Mouse (Mus musculus): Measurements from ENCODE around the gene Trappc6b. TPM values are rescaled to one million over a fixed set of nuclear protein-coding genes. Genes with fewer than 3 reads are reported as not detected.

Trappc6b gene
- 80.7 and 90.5 TPM in 2 replicates for polyA plus RNA-seq (2015; fragmentation: Nextera tagmentation; extraction: Ambion mirVana)

DNA sequence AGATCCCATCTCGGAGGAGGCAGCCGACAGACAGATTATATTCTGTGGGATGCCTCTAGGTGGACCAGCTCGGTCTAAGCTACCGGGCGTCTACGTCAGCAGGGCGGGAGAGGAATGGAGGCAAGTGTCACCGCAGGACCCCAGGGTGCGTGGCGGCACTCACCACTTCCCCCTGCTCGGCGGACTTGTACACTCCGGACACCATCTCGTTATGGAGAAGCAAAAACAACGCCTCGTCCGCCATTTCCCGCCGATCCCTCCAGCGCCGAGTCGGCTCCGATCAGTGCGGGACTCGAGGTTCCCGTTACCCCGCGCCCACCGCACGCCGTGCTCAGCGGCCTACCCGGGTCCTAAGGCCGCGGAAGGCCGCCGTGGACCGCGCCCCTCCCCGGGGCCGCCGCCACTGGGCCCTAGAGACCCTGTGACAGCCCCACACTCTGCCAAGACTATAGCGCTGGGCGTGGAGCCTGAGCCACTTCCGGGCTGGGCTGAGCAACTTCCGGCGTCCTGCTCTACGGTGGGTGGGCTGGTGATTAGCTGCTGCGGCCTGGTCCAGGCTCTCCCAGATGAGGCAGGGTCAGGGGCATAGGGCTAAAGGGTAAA is at the start of gene Trappc6b:
Trappc6b (minus strand) TSS at position 480 of the 603 bp plus-strand sequence.
- Histone ChIP-seq H3K4me3 (replicated peaks; ENCODE audit: low read length) (peak within 1 kb of the TSS; percentile 77), H3K4me2 (ENCODE audit: low read depth, low read length) (peak within 1 kb of the TSS; percentile 65), H3K27me3 (ENCODE audit: control insufficient read depth, insufficient read depth, low read length) (no peaks in the 10 kb centered on the region), H3K4me1 (ENCODE audit: control insufficient read depth, insufficient read depth, low read length) (peaks cover 12% of the 10 kb centered on the region; the same call in 1 of the 2 replicates), H3K27ac (ENCODE audit: low read length) (peak within 1 kb of the TSS; percentile 86), H3K9me3 (replicated peaks; ENCODE audit: control insufficient read depth, low read length) (0 out of 2 replicates have a peak, but pooled peaks cover 3% of the 10 kb centered on the region), H3K9ac (ENCODE audit: low read length) (peak within 1 kb of the TSS; percentile 98), H3K36me3 (ENCODE audit: control insufficient read depth, insufficient read depth, low read length) (peaks cover 9% of the 10 kb centered on the region)
- peak; percentile 96 for ATAC-seq (ENCODE audit: insufficient read depth, low FRiP score)
- under 1% methylated on average over 49 of the region's 49 CpGs for WGBS

DNA sequence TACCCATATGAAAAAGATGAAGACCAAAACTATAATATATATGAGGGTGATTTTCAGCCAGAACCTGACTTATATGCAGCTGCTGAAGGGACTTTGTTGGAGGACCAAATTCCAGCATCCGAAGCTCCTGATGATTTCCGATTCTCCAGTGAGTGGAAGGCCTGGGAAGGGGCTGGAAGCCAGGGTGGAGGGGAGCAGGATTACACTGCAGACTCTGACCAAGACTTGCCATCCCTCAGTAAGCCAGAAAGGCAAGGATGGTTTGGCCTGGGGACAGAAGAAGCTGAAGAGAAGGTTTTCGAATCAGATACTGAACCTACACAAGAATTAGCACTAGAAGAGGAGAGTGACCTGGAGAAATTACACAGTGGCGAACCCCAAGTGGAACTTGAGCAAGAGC is 46.7 kb upstream of the Trappc6b start:
- Histone ChIP-seq H3K36me3 (ENCODE audit: control insufficient read depth, insufficient read depth, low read length) (no peaks in the 10 kb centered on the region), H3K9ac (ENCODE audit: low read length) (no peak overlapping the region), H3K9me3 (replicated peaks; ENCODE audit: control insufficient read depth, low read length) (no peaks in the 10 kb centered on the region), H3K27me3 (ENCODE audit: control insufficient read depth, insufficient read depth, low read length) (no peaks in the 10 kb centered on the region), H3K27ac (ENCODE audit: low read length) (no peak overlapping the region), H3K4me2 (ENCODE audit: low read depth, low read length) (no peak overlapping the region), H3K4me3 (replicated peaks; ENCODE audit: low read length) (no peak overlapping the region), H3K4me1 (ENCODE audit: control insufficient read depth, insufficient read depth, low read length) (no peaks in the 10 kb centered on the region)
- ATAC-seq (ENCODE audit: insufficient read depth, low FRiP score), result no peak
- WGBS, result 87% methylated on average over 4 of the region's 4 CpGs

DNA sequence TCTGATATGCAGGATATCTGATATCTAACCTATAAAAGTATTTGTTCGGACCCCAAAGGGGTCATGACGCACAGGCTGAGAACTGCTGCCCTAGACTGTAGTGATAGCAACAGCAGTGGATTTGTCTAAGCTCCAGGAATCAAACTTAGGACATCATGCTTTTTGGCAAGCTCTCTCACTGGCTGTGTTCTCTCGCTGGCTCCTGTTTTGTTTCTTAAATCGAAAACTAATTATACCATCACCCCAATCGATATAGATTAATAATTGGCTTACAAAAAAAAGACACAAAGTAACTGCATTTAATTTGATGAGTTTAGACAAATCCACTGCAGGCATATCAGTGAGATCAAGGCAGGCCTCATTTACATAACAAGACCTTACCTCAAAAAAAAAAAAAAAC is 45.2 kb upstream of the Trappc6b start:
- H3K4me2 ChIP-seq (ENCODE audit: low read depth, low read length), result no peak overlapping the region
- H3K9me3 ChIP-seq (replicated peaks; ENCODE audit: control insufficient read depth, low read length), result no peaks in the 10 kb centered on the region
- ATAC-seq (ENCODE audit: insufficient read depth, low FRiP score), result no peak
- no peaks in the 10 kb centered on the region for H3K36me3 ChIP-seq (ENCODE audit: control insufficient read depth, insufficient read depth, low read length)
- no peak overlapping the region for H3K4me3 ChIP-seq (replicated peaks; ENCODE audit: low read length)
- H3K27ac ChIP-seq (ENCODE audit: low read length), result no peak overlapping the region
- no peaks in the 10 kb centered on the region for H3K4me1 ChIP-seq (ENCODE audit: control insufficient read depth, insufficient read depth, low read length)
- no peaks in the 10 kb centered on the region for H3K27me3 ChIP-seq (ENCODE audit: control insufficient read depth, insufficient read depth, low read length)
- 86% methylated on average over 5 of the region's 5 CpGs for WGBS
- no peak overlapping the region for H3K9ac ChIP-seq (ENCODE audit: low read length)

GRCm38 (mm10) chr12:59105914-59106313 is 44.6 kb upstream of the Trappc6b start:
- WGBS, result 76% methylated on average over 6 of the region's 6 CpGs
- Histone ChIP-seq H3K27me3 (ENCODE audit: control insufficient read depth, insufficient read depth, low read length) (no peaks in the 10 kb centered on the region), H3K36me3 (ENCODE audit: control insufficient read depth, insufficient read depth, low read length) (no peaks in the 10 kb centered on the region), H3K27ac (ENCODE audit: low read length) (no peak overlapping the region), H3K9ac (ENCODE audit: low read length) (no peak overlapping the region), H3K9me3 (replicated peaks; ENCODE audit: control insufficient read depth, low read length) (no peaks in the 10 kb centered on the region), H3K4me3 (replicated peaks; ENCODE audit: low read length) (no peak overlapping the region), H3K4me1 (ENCODE audit: control insufficient read depth, insufficient read depth, low read length) (no peaks in the 10 kb centered on the region), H3K4me2 (ENCODE audit: low read depth, low read length) (no peak overlapping the region)
- ATAC-seq (ENCODE audit: insufficient read depth, low FRiP score), result no peak

- Histone ChIP-seq H3K36me3 (ENCODE audit: control insufficient read depth, insufficient read depth, low read length) (no peaks in the 10 kb centered on the region), H3K4me1 (ENCODE audit: control insufficient read depth, insufficient read depth, low read length) (no peaks in the 10 kb centered on the region), H3K9me3 (replicated peaks; ENCODE audit: control insufficient read depth, low read length) (no peaks in the 10 kb centered on the region), H3K27ac (ENCODE audit: low read length) (no peak overlapping the region), H3K4me3 (replicated peaks; ENCODE audit: low read length) (no peak overlapping the region), H3K9ac (ENCODE audit: low read length) (no peak overlapping the region), H3K4me2 (ENCODE audit: low read depth, low read length) (no peak overlapping the region), H3K27me3 (ENCODE audit: control insufficient read depth, insufficient read depth, low read length) (no peaks in the 10 kb centered on the region)
- no peak for ATAC-seq (ENCODE audit: insufficient read depth, low FRiP score)
- WGBS, result 66% methylated on average over 5 of the region's 5 CpGs
These were observed 43.5 kb upstream of the Trappc6b start for GRCm38 (mm10) chr12:59104771-59105170.

GRCm38 (mm10) chr12:59095104-59096025 is 34.1 kb upstream of the Trappc6b start, which contains the start of gene Mia2:
Gene Mia2 (plus strand): TSS chr12:59095799.
- peak within 1 kb of the TSS; percentile 92 for H3K27ac ChIP-seq (ENCODE audit: low read length)
- peak within 1 kb of the TSS; percentile 40 for H3K4me2 ChIP-seq (ENCODE audit: low read depth, low read length)
- WGBS, result 58% methylated on average over 19 of the region's 19 CpGs
- peak within 1 kb of the TSS; percentile 64 for H3K9ac ChIP-seq (ENCODE audit: low read length)
- no peaks in the 10 kb centered on the region for H3K9me3 ChIP-seq (replicated peaks; ENCODE audit: control insufficient read depth, low read length)
- no peaks in the 10 kb centered on the region for H3K36me3 ChIP-seq (ENCODE audit: control insufficient read depth, insufficient read depth, low read length)
- no peaks in the 10 kb centered on the region for H3K4me1 ChIP-seq (ENCODE audit: control insufficient read depth, insufficient read depth, low read length)
- no peaks in the 10 kb centered on the region for H3K27me3 ChIP-seq (ENCODE audit: control insufficient read depth, insufficient read depth, low read length)
- ATAC-seq (ENCODE audit: insufficient read depth, low FRiP score), result peak; percentile 86; the same call in 1 of the 2 replicates
- peak within 1 kb of the TSS; percentile 40 for H3K4me3 ChIP-seq (replicated peaks; ENCODE audit: low read length)

GRCm38 (mm10) chr12:59093543-59093942 is 32.3 kb upstream of the Trappc6b start:
- no peak overlapping the region for H3K4me3 ChIP-seq (replicated peaks; ENCODE audit: low read length)
- no peaks in the 10 kb centered on the region for H3K27me3 ChIP-seq (ENCODE audit: control insufficient read depth, insufficient read depth, low read length)
- H3K4me2 ChIP-seq (ENCODE audit: low read depth, low read length), result no peak overlapping the region
- 21% methylated on average over 2 of the region's 2 CpGs for WGBS
- H3K4me1 ChIP-seq (ENCODE audit: control insufficient read depth, insufficient read depth, low read length), result no peaks in the 10 kb centered on the region
- no peak overlapping the region for H3K27ac ChIP-seq (ENCODE audit: low read length)
- no peak overlapping the region for H3K9ac ChIP-seq (ENCODE audit: low read length)
- no peaks in the 10 kb centered on the region for H3K9me3 ChIP-seq (replicated peaks; ENCODE audit: control insufficient read depth, low read length)
- no peak for ATAC-seq (ENCODE audit: insufficient read depth, low FRiP score)
- H3K36me3 ChIP-seq (ENCODE audit: control insufficient read depth, insufficient read depth, low read length), result no peaks in the 10 kb centered on the region

DNA sequence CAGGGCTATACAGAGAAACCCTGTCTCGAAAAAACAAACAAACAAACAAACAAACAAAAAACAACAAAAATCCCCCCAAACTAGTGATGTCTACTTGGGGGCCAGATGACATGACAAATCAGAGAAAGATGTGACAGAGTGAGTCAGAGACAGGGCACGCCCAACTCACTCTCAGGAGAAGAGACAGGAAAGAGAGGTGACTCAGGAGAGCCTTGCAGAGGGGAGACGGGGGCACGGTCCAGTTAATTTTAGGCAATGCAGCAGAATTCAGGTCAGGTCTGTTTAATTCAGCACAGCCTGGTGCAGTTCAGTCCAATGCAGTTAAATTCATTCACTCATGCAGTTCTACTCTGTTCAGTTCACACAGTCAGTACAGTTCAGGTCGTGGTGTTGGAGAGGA is 24.9 kb upstream of the Trappc6b start:
- no peak for ATAC-seq (ENCODE audit: insufficient read depth, low FRiP score)
- no peak overlapping the region for H3K27ac ChIP-seq (ENCODE audit: low read length)
- H3K36me3 ChIP-seq (ENCODE audit: control insufficient read depth, insufficient read depth, low read length), result no peaks in the 10 kb centered on the region
- whole genome bisulfite sequencing, result 73% methylated on average over 5 of the region's 5 CpGs
- no peak overlapping the region for H3K4me3 ChIP-seq (replicated peaks; ENCODE audit: low read length)
- H3K27me3 ChIP-seq (ENCODE audit: control insufficient read depth, insufficient read depth, low read length), result no peaks in the 10 kb centered on the region
- no peak overlapping the region for H3K9ac ChIP-seq (ENCODE audit: low read length)
- H3K9me3 ChIP-seq (replicated peaks; ENCODE audit: control insufficient read depth, low read length), result no peaks in the 10 kb centered on the region
- no peak overlapping the region for H3K4me2 ChIP-seq (ENCODE audit: low read depth, low read length)
- H3K4me1 ChIP-seq (ENCODE audit: control insufficient read depth, insufficient read depth, low read length), result no peaks in the 10 kb centered on the region

DNA sequence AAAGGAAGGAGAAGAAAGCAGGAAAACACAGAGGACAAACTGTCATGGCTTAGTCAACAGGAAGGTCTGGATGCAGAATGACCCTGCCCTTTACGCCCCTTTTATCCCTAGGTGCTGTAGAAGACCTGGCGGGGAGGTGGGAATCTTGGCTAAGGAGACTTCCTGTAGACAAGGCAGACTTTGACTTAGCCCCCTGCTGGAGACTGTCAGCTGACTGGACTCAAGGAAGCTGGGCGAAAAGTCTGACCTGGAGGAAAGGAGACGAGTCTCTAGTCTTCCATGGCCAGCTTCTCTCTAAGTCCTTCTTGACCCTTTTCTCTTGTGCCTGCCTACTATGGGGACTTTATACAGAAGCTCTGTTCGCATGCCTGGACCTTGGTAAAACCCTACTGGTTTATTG is 23.2 kb upstream of the Trappc6b start:
- no peak overlapping the region for H3K27ac ChIP-seq (ENCODE audit: low read length)
- H3K4me1 ChIP-seq (ENCODE audit: control insufficient read depth, insufficient read depth, low read length), result no peaks in the 10 kb centered on the region
- no peak overlapping the region for H3K4me3 ChIP-seq (replicated peaks; ENCODE audit: low read length)
- no peak overlapping the region for H3K9ac ChIP-seq (ENCODE audit: low read length)
- H3K4me2 ChIP-seq (ENCODE audit: low read depth, low read length), result no peak overlapping the region
- 59% methylated on average over 5 of the region's 5 CpGs for WGBS
- H3K27me3 ChIP-seq (ENCODE audit: control insufficient read depth, insufficient read depth, low read length), result no peaks in the 10 kb centered on the region
- ATAC-seq (ENCODE audit: insufficient read depth, low FRiP score), result no peak
- no peaks in the 10 kb centered on the region for H3K9me3 ChIP-seq (replicated peaks; ENCODE audit: control insufficient read depth, low read length)
- H3K36me3 ChIP-seq (ENCODE audit: control insufficient read depth, insufficient read depth, low read length), result no peaks in the 10 kb centered on the region

Measured in stomach, embryonic 16.5 days (tissue).